Mouse (Mus musculus) heart, adult 18-20 months (tissue): ENCODE data around the gene Fto. TPM values are rescaled to one million over a fixed set of nuclear protein-coding genes. Genes with fewer than 3 reads are reported as not detected.
A peak's percentile ranks its signal among the peaks of the same experiment; 100 is the strongest.

Experiments used
- DNase-seq, 2 experiments: peaks; one replicate each; pipeline ENCODE4 v3.0.0; 2021 to 2022; ENCODE audit warnings: mixed read lengths in 1 of 2
- total RNA-seq, 2 experiments: library from RNA; stranded (reverse); gene quantifications; 2 replicates each; pipeline ENCODE4 v1.2.3; 2021

Gene Fto
- total RNA-seq, 2 experiments from 2014 or later: 59.5 to 66.3 TPM

GRCm38 (mm10) chr8:91358016-91358415, 44.7 kb downstream of the Fto start:
- no peak for DNase-seq

DNA sequence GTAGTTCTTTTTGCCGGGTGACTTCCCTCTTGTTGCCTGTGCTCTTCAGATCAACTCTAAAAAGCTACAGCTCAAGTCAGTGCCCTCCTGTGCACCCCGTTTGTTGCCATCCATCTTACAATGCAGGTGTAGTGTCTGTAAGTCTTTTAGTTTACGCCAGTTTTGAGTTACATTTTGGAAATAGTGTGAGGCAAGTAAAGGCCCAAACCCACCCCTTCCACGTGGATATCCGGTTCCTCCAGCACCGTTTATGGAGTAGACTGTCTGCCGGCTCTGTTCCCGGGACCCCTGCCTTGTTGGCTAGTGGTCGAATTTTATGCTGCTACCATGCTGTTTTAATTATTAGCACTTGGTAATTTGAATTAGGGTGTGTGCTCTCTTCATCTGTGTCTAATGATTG, 46.2 kb downstream of the Fto start:
- no peak for DNase-seq

DNA sequence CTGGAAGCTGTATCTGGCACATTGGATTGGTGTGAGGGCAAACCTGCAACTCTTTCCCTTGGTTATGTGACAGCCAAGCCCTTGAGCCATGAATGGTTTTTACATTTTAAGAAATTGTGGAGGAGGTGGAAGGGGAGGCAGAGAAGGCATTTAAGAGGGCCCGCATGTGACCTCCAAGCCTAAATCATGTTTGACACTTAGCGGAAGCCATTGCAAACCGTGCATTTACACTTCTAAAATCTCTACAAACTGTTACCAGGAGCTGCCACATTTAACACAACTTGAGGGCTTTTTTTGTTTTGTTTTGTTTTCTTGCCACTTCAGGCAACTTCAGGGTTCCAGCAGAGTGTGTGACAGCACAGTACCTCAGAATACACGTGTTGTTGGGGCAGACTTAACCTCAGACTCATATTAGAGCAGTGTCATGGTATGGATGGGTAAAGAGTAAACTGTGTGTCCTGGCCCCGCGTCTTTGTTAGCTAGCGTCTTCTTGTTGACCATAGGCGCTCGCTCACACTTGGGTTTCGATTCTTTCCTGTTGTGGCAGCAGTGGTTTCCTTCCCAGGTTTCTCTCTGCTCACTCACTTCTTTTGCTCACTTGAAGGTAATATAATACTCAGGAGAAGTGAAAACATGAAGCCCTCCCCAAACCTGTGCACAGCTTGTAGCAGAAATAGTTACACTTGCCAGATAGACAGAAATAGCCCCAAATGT, 47.5 kb downstream of the Fto start:
- DNase-seq: no peak

DNA sequence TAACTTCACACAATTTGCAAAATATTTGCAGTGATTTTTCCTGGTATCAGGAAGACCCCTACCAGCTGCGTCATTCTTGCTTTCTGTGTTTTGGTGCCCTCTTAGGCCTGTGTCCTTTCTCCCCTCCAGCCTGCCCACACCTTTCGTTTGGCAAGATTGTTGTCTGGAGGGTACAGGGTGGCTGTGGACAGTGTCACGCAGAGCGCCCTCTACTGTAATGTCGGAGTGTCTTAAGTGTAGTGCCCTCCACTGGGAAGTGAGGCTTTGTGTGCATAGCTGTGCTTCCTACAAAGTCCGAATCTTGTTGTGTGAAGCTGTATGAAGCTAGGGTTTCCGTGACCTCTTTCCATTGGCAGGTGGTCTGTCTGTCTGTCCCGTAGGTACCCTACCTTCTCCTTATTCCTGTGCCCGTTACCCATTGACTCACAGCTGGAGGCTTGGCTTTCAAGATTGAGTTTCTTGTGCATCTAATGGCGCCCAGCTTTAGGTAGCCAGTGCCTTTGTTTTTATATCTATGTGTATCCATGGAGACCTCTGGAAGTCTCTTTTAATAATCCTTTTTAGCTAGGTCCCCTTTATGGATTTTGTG, 50.0 kb downstream of the Fto start:
- DNase-seq: no peak

GRCm38 (mm10) chr8:91364216-91364615, 50.9 kb downstream of the Fto start:
- peak; percentile 29 to 48 for DNase-seq

DNA sequence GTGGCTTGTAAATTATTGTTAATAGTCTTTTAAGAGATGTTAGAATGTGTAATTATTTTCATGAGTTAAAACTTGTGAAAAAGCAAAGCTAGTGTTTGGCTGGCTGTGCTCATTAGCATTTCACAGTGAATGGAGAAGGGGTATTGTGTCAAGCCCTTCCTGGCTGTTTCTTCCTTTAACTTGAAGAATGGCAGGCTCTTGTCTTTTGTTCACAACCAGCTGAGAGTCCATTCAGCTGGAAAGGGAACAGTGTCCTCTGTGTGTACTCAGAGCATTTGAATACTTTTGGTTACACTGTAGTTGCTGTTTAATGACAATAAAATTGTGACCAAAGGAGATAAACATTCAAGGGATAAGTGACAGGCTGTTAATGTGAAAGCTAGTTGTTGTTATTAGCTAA, 52.5 kb downstream of the Fto start:
- no peak for DNase-seq

DNA sequence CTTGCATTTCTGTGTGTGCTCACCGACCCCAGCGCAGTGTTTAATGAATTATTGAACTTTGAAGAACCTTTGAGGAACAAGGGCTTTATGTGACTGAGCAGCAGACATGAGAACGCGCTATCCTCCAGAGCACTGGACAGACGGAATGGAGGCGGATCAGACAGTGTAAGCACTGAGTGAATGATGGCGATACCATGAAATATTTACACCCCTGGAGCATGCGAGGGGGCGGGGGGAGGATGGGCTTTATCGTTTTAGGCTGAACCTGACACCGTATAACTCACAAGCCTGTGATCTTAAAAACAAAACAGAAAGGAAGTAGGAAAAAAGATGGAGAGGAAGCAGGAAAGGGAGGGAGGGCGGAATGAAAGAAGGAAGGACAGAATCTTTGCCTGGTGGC, 57.6 kb downstream of the Fto start:
- DNase-seq: no peak

DNA sequence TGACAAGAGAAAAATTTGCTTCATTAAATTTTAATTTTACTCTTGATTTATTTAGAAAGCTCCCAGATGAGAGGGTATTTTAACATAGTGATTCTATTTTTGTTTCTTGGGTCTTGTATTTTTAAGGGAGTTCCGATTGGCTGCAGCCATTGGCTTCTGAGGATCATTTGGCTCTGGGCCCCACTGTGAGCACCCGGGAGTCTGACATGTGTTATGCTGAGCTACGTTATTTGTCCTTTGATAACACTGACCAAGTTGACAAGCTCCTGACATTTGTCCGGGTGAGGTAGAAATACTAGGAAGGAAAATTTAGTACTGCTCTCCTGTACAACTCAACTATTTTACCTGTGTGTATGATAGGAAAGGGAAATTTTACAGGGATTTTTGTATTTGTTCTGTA, 58.7 kb downstream of the Fto start:
- peak; percentile 75 to 79 for DNase-seq

GRCm38 (mm10) chr8:91372780-91373577, 59.7 kb downstream of the Fto start:
- no peak for DNase-seq

DNA sequence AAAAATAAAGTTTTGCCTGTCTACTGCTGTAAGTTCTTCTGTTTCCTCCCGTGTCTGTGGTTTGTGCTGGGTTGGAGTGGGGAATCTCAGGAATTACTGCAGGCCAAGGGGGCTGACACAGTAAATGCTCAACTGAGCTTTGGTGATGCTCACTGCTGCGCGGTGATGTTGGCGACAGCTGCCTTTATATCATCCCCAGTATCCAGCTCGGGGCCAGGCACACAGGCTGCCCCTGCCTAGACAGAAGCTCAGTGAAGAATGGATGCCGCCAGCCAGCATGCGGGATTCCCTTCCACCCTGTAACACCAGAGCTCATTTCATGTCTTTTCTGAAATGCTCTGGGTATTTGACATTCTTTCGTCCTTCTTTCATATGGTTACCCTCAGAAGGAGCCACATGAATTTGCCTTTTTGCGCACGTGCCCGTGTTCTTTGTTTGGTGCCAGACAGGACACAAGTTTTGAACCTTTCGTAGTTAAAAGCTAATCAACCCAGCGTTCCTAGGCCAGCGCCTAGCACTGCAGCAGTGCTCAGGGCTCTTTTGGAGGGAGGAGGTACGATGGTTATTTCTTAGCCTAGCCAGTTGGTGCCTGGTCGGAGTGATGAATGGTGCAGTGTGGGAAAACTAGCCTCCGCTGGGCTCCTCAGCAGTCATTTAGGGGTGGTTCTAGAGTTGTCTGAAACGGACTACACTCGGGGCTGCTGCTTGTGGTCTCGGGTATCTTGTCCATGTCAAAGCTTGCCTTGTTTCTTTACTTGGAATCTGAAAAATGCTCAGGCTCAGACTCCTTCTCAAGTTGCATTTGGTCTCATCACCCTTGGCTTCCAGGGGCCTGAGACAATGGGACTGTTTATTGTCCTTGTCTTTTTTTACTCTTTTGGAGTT, 62.0 kb downstream of the Fto start:
- DNase-seq: no peak

- DNase-seq: peak; percentile 71 to 83
Measured at GRCm38 (mm10) chr8:91376785-91377184, 63.5 kb downstream of the Fto start.

DNA sequence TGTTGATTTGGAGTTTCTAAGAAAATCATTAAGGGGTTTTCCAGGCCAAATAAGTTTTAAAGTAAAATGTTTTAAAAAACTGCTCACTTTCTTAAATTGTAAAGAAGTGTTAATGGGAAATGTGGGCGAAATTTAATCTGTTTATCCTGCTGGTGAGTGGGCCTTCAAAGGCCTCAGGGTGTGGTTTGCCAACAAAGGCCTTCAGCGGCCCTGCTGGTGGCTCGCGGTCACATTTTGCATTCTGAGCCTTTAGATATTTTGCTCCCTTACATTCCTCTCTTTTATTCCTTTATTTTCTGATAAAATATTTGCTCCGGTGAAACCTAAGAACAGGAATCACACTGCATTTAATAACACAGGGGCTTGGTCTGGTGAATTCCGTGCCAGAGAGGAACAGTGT, 64.0 kb downstream of the Fto start:
- DNase-seq: no peak

- DNase-seq: peak; percentile 76 to 87
Measured at GRCm38 (mm10) chr8:91378846-91379499, 65.6 kb downstream of the Fto start.

DNA sequence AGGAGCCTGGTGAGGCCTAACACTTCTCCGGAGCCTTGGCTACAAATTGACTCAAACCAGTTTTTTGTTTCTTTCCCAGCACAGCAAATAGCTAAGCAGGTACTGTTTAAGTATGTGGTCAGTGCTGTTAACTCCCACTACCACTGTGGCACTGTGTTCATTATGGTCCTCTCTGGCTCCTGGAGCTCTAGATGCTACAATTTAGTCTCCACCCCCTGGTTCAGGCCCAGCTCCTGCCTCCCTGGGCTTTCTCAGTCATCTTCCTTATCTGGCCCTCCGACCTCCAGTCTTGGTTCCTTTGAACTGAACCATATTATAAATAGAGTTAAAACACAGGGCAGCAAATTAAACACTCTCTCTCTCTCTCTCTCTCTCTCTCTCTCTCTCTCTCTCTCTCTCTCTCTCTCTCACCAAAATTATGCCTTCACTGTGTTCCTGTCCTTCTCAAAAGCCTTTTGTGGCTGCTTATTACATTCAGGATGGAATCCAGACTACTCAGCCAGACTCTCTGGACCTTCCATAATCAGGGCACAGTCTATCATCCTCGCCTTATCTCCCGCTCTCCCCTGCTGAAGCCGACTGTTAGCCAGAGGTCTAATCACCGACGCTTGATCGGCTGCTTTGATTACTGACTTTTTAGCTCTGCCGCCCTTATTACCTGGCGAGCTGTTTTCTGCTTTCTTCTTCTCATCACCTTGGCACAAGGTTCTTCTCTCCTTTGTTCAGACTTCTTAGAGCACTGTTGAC, 67.6 kb downstream of the Fto start:
- no peak for DNase-seq

GRCm38 (mm10) chr8:91381543-91382106, 68.3 kb downstream of the Fto start:
- DNase-seq: peak; percentile 59 to 70

DNA sequence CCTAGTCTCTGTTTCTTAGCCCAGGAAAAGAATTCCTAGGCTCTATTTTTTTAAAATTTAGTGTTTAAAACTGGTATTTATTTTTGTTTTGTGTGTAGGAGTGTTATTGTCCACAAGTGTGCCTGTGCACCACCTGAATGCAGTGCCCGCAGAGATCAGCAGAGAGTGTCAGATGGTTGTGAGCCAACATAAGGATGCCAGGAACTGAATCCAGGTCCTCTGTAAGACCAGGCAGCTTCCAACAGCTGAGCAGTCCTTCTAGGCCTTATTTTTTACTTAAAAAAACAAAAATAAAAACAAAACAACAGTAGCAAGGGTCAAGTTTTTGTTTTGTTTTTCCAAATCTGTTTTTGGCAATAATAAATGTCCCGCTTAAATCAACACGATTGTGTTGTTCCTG, 69.9 kb downstream of the Fto start:
- no peak for DNase-seq

DNA sequence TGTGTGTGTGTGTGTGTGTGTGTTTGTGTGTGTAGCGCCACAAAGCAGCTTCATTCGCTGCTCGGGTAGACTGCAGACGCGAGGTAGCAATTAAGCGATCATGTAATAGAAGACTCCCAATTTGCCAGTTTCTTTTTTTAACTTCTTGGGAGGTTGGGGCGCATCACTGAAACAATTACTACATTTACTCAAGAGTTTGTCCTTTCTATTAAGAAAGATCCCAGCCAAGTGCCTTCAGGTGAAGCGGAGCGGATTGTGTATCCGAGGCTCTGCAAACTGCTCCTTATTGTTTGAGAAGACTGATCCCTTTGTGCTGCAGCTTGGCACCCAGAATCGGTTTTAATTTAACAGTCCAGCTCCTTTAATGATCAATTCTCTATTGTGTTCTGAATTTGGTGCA, 70.5 kb downstream of the Fto start:
- DNase-seq: no peak

- no peak for DNase-seq
Measured at GRCm38 (mm10) chr8:91384389-91384788, 71.1 kb downstream of the Fto start.

- no peak for DNase-seq
Measured at GRCm38 (mm10) chr8:91385808-91386207, 72.5 kb downstream of the Fto start.

DNA sequence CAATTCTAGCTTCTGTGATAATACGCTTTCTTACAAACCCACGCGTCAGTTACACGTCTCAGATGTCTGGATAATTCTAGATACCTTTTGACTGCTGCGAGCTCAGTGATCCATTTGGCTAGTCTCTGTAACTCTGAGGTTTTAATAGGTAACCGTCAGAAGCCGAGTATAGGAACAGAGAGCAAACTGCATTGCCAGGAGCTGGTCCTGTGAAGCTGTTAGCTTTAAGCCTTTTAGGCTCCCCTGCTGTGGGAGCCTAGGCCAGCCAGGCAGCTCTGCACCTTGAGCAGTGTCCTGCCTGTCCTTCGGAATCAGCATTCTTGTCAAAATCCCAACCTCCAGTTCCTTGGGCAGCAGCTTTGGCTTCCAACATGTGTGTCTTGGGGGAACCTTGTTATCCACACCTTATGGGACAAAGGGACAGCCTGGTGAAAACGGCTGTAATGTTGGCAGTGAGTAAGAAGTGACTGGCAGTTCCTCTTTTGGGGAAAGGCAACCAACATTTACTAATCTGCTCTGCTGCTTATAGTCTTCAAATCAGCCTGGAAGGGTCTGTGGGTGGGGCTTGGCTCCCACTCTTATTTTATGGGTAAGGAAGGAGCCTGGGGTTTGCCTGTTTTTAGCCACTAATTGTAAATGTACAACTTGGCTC, 77.2 kb downstream of the Fto start:
- DNase-seq: no peak
